Mouse (Mus musculus) frontal cortex, postnatal 36 days (tissue): Measurements from ENCODE around the gene Gm37240.

ENCODE experiments used
- DNase-seq, 2 experiments: peaks; one replicate each; pipeline ENCODE4 v3.0.0; 2022; ENCODE audit warnings: low spot score in 2 of 2

Gene Gm37240

DNA sequence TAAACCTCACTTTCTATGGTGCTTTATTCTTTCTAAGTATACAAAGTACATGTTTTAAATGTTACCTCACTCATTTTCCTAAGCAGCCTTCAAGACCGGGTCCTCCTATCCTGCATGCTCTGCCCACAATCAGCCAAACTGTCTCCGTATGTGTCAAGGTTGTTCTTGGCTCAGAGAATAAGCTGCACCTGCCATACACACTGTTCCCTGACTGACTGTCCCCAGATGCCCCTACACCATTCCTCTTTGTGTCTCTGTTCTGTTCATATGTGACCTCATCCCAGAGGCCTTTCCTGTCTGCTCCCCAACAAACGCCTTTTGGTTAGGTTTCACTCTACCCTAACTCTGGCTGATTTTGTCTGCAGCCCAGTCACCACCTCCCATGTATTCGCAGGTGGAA is 60.0 kb downstream of the Gm37240 start:
- DNase-seq: no peak

DNA sequence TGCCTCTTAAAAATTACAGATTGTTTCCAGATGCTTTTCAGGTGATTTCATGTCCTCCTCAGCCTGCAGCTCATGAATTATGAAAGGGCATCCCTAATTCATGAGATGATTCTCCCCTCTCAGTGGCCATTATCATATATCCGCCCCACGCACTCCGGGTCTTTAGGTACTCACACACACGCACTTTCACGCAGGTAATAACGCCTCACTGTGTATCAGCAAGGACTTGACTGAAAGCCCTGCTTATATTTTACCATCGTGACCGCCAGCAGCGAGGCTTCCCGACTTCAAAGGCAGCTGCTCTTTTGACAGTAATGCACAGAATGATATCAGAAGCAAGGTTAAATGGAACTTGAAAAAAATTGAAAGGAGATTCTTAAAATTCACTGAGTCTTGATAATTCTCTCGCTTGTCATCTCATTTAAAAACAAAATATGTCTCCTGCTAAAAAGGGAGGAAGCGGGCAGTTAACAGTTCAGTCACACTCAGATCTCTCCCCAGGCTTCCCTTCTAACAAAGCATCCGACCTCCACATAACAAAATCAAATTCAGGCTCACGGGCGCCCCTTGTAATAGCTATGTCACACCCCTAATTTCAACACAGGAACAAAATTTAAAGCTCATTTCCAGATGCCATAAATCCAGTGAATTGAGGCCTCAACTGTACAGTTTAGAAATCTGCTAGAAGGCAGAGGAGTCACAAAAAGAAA is 66.3 kb downstream of the Gm37240 start:
- DNase-seq: no peak

DNA sequence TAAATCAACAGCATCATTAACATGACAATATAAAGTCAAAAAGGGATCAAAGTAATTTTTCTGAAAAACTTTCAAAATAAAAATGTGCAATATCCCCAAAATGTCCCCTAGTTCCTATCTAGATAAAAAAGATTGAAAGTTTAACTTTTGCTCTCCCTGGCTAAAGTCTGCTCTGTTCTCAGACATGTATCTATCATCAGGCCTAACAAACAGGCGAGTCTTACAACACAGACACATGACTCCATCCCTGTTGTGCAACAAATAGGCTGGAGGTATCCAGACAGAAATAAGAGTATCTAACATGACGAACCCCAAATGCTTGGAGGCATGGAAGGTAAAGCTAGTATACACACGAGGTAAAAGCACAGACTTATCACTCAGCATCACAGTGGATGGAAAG is 68.0 kb downstream of the Gm37240 start:
- no peak for DNase-seq

DNA sequence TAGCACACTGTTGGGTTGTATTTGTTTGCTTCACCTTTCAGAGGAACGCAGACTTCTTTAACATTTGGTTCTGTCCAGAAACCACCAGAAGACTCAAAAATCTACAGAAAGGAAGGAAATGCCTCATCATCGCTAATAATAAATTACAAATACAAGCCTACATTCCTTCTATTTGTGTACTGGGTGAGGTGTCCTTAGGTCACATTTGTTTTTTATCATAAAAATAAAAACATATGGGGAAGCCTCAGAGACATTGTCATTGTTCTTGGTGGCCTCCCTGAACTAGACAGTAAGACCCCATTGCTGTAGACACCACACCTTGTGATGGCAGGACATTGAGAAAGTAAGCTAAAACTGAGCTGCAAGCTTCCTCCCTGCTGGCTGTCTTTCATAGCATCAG is 70.1 kb downstream of the Gm37240 start, which contains the start of gene Fam160a1:
Gene Fam160a1 (minus strand): TSS at position 101 of the 400 bp plus-strand sequence.
- DNase-seq: no peak

DNA sequence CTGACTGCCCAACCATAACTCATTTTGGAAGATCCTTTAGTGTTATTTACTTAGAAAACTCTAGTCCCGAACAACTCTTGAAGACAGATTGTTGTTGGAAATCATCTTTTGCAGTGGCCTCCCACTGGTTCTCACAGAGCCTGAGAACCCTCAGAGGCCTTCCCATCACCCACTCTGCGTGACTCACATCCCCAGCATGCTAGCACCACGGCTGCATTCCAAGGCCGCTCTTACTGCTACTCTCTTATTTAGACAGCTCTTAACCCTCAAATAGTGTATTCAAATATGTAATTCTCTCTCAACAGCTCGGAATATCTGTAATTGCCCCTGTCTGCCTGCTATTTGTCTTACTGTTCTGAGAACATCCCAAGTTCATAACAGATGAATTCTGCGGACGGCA is 73.1 kb downstream of the Gm37240 start:
- DNase-seq: peak; percentile 68 to 71

DNA sequence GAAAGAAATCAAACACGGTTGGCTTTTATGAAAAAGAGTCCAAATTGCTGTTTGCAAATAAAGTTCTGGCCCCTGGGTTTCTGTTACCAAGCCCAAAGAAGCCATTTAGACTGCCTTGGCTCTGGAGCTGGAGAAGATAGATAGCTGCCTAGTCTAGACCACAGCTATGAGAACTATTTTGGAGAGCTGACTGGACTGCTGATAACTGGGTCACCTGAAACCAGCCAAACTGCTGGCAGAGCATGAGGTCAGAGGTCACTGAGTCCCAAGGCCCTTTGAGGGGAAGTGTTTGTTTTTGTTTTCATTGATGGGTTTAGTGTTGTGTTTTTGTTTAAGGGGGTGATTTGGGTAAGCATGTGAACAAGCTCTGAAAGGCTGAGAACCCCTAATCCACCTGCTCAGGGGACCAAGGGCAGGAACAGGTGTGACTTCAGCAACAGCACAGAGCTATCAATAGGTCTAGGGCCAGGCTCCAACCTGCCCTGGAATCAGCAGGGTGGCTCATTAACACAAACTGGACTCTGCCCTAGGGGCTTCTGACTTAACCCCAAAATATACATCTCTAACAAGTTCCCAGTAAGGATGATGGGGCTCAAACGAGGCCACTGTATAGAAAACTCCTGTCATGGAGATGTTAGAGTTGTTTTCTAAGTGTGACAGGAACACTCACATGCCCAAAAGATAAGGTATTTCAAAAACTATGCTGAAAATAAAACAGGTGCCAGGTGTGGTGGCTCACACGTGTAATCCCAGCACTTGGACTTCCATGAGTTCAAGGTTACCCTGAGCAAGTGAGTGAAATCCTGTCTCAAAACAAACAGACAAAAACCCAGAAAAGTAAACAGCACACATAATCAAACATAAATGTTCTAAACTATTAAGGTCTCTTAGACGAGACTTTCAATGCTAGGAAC is 74.0 kb downstream of the Gm37240 start:
- no peak for DNase-seq

DNA sequence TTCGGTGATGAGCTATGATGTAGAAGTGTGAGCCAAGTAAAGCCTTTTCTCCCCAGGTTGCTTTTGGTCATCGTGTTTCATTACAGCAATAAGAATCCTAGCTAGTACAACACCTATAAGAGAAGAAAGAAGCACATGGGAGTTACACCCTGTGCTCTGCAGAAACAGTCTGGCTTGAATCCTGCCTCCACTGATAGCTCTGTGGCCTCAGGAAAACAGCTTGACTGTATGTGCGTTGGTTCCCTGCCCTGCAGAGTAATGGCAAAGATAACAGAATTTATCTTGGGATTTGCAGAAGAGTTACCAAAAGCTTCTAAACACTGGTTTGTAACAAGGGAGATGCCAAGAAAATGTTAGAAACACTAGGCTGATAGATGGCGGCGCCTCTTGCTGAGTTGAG is 75.3 kb downstream of the Gm37240 start:
- DNase-seq: no peak

DNA sequence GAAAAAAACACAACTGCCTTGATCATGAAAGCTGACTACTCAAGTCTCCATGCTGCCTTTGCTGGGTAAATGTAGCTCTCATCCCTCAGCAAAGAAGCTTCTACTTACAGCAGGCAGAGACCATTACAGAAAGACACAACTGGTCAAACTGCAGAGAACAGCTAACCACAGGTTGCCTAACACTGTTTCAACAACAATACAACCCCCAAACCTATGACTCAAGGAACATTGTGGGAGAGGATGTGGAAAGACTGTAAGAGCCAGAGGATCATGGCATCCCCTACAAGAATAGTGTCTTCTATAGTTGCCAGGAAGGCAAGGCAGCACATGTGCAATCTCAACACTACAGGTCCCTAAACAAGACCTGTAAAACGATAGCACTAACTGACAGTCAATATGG is 94.2 kb downstream of the Gm37240 start:
- DNase-seq: no peak

DNA sequence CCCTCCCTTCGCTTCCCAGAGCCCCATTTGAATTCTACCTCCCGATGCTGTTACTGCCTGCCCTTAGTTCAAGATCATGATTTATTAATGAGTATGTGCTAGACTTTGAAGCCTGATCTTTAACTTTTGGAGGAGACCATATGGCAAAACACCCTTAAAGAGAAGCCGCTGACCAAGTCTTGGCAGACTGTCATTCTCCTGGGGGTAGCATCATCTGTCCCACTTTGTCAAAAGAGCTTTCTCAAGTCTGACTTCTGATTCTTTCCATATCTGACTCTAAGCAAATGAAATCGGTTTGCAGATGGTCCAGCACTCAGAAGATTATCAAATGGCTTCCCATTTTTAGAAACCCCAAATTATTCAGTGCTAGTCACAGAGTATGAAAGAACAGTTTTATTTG is 97.6 kb downstream of the Gm37240 start:
- no peak for DNase-seq

DNA sequence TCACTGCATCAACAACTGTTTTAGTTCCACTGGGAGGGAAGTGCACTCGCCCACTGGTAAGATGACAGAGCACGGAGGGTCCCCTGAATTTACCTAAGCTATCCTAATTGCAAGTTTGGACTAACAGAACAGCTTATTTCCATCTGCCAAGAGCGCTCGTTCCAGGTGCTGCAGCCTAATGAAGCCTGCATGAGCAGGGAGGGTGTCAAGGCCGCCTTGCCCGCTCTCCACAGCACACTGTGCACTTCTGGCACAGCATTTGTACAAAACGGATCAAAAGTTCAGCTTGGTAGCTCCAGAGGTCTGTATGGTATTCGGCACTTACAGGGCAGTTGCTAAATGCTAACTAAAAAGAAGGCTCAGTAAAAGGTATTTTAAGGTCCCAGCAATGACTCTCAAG is 100.8 kb downstream of the Gm37240 start:
- DNase-seq: no peak

DNA sequence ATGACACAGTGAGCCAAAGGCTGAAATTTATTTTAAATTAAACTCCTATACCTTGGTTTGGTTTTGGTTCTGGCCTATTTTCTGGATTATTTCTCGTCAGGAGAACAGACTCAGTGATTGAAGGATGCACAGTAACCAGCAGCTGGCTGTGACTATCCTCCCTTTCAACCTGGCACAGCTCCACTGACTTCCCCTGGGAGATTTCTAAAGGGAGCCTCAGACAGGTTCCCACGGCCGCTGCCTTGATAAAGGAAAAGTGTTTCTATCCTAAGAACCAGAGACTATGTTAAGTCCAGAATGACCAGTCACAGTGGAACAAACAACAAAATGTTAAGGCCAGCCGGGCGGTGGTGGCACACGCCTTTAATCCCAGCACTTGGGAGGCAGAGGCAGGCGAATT is 106.4 kb downstream of the Gm37240 start:
- DNase-seq: no peak

DNA sequence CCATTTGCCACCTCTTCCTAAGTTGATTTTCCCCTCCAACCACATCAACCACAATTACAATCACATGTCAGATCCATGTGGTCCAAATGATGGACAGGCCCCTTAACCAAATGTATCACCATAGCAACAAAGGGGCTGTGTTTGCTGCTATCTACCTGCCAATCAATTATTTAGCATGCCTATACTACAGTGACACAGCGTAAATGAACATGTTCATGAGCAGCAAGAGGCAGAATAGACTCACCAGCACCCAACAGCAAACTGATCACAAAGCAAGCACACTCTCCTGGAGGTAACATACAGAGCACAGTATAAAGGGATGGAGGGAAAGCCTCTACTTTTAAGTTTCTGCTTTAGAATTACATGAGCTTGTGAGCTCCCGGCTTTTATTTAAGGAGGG is 107.0 kb downstream of the Gm37240 start:
- DNase-seq: no peak

DNA sequence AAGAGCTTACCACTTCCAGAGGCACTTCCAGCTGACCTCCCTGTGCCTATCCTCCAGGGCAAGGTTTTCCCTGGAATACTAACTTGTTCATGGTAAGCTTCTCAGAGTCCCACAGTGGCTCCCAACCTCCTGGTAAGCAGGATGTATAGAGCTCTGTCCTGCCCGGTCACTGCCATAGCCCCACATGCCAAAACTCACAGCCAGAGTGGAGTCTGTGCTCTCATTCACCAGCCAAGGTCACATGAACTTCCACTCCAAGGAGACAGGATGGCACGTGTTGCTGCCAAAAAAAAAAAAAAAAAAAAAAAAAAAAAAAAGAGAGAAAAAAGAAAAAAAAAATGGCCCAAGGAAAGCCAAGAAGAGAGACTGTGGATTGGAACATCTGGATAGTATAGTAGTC is 109.5 kb downstream of the Gm37240 start:
- no peak for DNase-seq

DNA sequence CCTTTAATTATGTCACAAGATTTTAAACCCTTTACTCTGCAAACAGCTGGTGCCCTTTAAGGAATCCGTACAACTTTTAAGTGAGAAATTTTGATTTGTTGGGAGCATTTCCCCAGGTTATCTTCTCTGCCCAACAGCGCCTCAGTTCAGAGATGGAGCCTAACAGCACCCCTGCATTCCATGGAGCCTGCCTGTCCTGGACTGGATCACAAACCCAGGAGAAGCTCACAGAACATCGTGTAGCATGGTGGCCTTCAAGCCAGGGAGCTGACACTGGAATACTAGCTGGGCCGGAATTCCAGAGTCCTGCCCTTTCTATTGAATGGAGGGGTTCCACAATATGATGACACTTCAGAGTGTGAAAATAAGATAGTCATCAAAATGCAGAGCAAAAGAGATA is 110.0 kb downstream of the Gm37240 start:
- DNase-seq: no peak

DNA sequence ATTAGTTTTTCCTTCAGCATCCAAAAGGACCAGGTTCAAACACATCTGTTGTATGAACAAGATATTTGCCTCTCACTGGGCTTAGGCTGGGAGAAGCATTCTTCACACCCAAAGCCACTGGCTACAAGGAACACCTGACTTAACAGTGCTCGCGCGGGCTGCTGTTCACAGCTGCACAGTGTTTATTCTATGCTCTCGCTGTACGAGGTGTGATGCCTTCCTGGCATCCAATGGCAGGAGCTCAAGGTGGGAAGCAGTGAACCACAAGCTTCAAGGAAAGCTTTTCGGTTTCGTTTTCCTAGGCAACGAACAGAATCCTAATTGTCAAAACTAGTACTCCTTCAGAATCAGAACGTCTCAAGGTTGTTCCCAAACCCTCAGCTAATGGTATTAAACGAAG is 110.6 kb downstream of the Gm37240 start:
- no peak for DNase-seq

DNA sequence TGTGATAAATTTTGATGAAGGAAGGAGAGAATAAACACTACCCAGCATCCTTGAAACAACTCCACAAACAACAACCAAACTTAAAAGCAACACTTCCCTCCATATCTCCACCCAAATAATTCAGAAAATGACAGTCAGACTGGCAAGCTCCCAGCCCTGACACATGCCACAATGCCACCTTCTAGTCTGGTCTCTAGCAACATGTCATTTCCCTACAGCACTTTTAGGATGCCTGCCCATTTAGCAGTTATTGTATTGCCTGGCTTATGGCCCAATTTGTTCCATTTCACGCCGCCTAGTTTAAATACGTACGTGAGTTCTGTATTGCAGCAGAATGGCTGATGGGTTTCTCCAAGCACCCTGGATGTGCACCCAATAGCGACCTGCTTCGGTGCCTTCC is 111.2 kb downstream of the Gm37240 start:
- DNase-seq: no peak

DNA sequence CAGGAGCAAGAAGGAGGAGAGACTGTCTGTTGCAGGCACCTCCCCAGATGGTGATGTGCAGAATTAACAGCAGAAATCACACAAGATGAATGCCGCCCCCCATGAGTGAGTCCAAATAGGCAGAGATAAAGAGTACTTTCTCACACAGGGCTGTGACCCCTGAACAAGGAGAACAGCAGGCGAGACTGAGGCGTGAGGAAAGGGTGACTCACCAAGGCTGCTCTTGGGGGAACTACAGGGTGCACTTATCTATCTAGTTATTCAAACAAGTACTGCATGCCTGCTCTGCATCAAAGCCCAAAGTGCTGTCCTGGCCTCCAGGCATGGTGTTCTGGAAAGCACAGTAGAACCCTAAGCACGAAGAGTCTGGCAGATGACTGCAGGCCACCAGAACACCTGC is 113.4 kb downstream of the Gm37240 start:
- DNase-seq: peak in 1 of 2 experiments; percentile 13

DNA sequence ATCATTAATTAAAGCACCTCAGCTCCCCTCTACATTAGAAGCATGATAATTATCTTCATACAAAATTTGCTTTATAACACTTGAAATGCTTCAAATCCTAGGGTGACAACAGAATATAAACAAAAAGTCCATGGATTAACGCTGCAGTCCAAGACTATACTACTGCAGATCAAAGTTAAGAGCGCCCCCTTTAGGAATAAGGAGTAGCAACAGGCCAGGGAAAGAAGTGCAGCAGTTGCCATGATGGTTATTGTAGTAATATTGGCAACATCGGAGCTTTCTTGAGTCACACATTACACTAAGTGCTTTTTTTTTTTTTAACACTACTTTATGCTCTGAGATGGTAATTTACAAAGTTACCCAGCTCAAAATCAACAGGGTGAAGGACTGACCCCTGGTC is 113.9 kb downstream of the Gm37240 start:
- no peak for DNase-seq

DNA sequence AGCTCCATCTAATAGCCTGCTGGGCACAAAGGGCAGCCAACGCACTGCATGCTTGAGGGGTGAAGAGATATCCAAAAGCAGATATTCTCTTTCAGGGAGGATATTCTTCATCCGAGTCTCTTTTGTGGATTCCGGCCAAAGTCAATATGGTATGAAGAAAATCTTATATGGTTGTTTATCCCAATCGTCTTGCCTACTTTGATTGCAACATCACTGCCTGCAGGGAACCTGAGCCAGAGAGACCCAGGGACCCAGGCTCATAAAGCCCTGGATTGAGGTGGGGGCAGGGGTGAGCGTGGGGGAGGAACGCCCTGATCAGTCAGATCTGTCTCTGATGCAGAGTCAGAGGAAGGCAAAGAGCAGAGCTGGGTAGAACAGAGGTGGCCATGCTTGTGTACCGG is 122.4 kb downstream of the Gm37240 start:
- DNase-seq: no peak

DNA sequence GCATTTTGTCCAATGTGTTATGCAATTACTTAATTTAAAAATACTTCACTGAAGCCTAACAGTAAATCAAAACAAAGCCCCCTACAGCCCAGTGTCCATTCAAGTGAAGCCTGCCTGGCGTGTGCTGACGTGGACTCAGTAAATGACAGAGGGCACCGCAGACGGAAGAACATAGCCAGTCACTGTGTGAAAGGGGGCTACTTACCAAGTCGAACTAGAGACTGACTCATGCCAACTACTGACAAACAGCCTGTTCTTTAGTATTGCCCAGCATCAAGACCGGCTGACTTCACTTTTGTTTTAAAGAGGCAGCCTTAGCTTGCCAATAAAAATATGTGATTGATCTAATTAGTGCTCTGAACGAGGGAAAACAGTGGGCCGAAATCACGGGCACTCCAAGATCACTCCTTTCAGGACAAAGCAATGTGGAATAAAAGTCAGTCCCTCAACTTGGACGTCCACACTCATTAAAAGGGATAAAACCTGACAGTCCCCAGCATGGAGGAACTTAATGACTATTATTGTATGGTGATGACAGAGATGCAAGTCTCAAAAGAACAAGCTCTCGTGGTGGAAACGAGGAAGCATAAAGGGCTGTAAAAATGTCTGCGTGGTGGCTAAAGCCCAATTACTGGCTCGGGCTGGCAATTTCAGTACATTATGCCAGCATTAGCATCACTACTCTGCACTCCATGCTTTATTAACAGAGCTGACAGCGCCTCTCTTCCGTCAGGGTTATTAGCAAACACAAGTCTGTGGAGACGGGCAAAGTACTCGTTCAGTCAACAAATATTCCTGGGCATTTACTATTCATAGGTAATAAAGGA is 123.1 kb downstream of the Gm37240 start:
- DNase-seq: no peak

DNA sequence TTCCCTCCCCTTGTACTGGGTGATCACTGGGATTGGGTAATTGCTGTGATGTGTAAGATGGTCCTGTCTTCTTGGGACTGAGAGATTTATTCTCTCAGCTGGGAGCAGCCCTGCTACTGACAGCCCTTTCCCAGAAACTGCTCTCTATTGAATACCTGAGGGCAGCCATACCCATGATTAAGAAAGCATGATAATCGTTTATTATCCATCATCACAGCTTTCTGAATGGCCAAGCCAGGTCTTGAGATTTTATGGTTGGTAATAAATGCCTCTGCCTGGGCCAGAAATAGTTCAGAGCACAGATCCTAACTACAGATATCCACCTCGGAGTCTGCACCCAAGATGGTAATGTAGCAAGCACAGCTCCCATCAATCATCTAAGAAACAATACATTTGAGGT is 129.4 kb downstream of the Gm37240 start:
- DNase-seq: no peak

DNA sequence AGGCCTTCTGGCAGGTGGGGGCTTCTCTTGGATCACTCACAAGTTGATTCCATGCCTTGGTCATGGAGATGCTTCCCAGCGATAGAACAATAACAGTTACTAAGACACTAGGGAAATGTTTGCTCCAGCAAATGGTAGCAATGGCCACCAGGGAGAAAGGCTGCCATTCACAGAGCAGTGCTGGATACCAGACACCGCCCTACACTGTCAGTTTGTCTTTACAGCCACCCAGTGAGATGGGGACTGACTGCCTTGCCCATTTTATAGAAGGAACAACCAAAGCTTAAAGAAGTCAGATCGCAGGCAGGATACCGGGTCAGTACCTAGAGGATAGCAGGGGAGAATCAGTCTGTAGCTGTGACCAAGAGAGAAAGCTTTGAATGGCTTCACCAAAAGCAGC is 129.9 kb downstream of the Gm37240 start:
- DNase-seq: no peak
